Comparison of ENCODE assay signal across 8 mouse cellular contexts in the genomic region with DNA sequence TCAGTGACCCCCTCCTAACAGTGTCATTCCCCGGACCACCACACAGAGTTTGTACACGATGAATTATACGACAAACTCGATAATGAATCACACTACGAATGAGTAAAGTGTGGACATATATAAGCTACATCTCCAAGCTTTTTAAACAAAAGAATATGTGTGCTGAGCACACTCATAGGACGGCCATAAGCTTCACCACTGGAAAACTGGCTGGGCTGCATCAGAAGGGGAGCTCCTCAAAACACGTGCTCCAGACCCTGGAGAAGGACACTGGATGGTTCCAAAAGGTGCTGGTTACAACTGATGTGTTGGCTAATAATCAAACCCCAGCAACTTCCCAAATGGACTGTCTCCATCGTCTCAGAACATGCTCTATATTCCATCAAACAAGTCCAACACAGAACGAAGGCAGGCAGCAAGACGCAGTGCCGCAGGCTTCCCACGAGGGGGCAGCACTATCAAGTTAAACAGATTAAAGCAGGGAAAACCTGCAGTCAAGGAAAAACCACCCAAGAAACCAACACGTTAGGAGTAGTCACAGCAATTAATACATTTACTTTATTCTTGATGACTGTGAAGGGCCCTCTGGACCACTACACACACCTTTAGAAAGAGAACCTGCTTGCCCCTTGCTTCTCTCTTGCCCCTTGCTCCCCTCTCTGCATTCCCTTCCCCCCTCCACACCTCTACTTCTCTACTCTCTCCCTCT. TPM values are rescaled to one million over a fixed set of nuclear protein-coding genes. Genes with fewer than 3 reads are reported as not detected.
DNase-seq lines count a peak whose midpoint lies in the region; ATAC-seq lines count a peak whose summit lies in the region.

No protein-coding gene starts in this region.

- no peak overlapping the region for H3K27ac ChIP-seq in forebrain, embryonic 12.5 days
- no peak overlapping the region for H3K27ac ChIP-seq in hindbrain, embryonic 15.5 days (replicated peaks)

- H3K4me3 ChIP-seq in forebrain, embryonic 12.5 days (replicated peaks), result no peak overlapping the region
- no peak overlapping the region for H3K4me3 ChIP-seq in hindbrain, embryonic 15.5 days

- WGBS in forebrain, embryonic 12.5 days, result 58% methylated on average over 13 of the region's 13 CpGs
- 59% methylated on average over 13 of the region's 13 CpGs for WGBS in hindbrain, embryonic 15.5 days

- H3K36me3 ChIP-seq in forebrain, embryonic 12.5 days (replicated peaks), result peaks cover 4% of the 10 kb centered on the region
- peaks cover 4% of the 10 kb centered on the region; the same call in 1 of the 2 replicates for H3K36me3 ChIP-seq in hindbrain, embryonic 15.5 days

- no peaks in the 10 kb centered on the region for H3K4me1 ChIP-seq in forebrain, embryonic 12.5 days
- no peaks in the 10 kb centered on the region for H3K4me1 ChIP-seq in hindbrain, embryonic 15.5 days (replicated peaks)

- no peaks in the 10 kb centered on the region for H3K27me3 ChIP-seq in forebrain, embryonic 12.5 days
- no peaks in the 10 kb centered on the region for H3K27me3 ChIP-seq in hindbrain, embryonic 15.5 days

- H3K4me2 ChIP-seq in forebrain, embryonic 12.5 days, result no peak overlapping the region
- H3K4me2 ChIP-seq in hindbrain, embryonic 15.5 days, result no peak overlapping the region

- peak; percentile 64; the same call in 1 of the 2 replicates for ATAC-seq in forebrain, embryonic 12.5 days (ENCODE audit: low FRiP score)
- peak; percentile 75 for ATAC-seq in hindbrain, embryonic 15.5 days (ENCODE audit: low FRiP score, low read depth)
- peak; percentile 91 for ATAC-seq in megakaryocyte-erythroid progenitor cell, adult 5-6 weeks (replicated peaks; ENCODE audit: low FRiP score, low TSS enrichment, poor library complexity, severe bottlenecking)

- DNase-seq in MEL-GATA-1-ER (ENCODE audit: extremely low read depth, low read depth), result peak; percentile 33
- DNase-seq in c-Kit-positive CD71-negative TER-119-negative erythroid progenitor cells, embryonic 14.5 days (ENCODE audit: low read depth), result peak; percentile 39
- peak; percentile 25 to 72 for DNase-seq in left cerebral cortex, adult 8-10 months (ENCODE audit: low spot score in 2 of 2)
- DNase-seq in right cerebral cortex, postnatal 36 days (ENCODE audit: low spot score in 2 of 2), result peak; percentile 41 to 75
- DNase-seq in urinary bladder, postnatal 4 days (ENCODE audit: low spot score in 2 of 2), result peak; percentile 53 to 79

- H3K9me3 ChIP-seq in forebrain, embryonic 12.5 days, result no peaks in the 10 kb centered on the region
- H3K9me3 ChIP-seq in hindbrain, embryonic 15.5 days, result no peaks in the 10 kb centered on the region

- no peak overlapping the region for H3K9ac ChIP-seq in forebrain, embryonic 12.5 days
- H3K9ac ChIP-seq in hindbrain, embryonic 15.5 days, result no peak overlapping the region

RNA-seq across cellular contexts. Expression of a gene that starts 30.5 kb away (rescaled TPM):
- polyA plus RNA-seq in forebrain, embryonic 12.5 days (2016; fragmentation: Nextera tagmentation; extraction: Ambion mirVana), result 27.6 and 29.1 TPM in 2 replicates
- polyA plus RNA-seq in hindbrain, embryonic 15.5 days (2015; fragmentation: Nextera tagmentation; extraction: Ambion mirVana), result 83.3 and 89.4 TPM in 2 replicates
- 10 to 100 TPM; 80.0 to 93.2 (median 85.2) TPM for total RNA-seq in left cerebral cortex, adult 8-10 months (2022)
- total RNA-seq in megakaryocyte-erythroid progenitor cell, adult 5-6 weeks (2014; fragmentation: Nextera tagmentation), result 12.6 and 18.4 TPM in 2 replicates
- total RNA-seq in megakaryocyte-erythroid progenitor cell, adult 5-6 weeks (2017), result 49.3 and 75.9 TPM in 2 replicates

RNA-seq across cellular contexts. Expression of a gene that starts 37.5 kb away (rescaled TPM):
- polyA plus RNA-seq in forebrain, embryonic 12.5 days (2016; fragmentation: Nextera tagmentation; extraction: Ambion mirVana), result 0.17 and 0.69 TPM in 2 replicates
- polyA plus RNA-seq in hindbrain, embryonic 15.5 days (2015; fragmentation: Nextera tagmentation; extraction: Ambion mirVana), result 0.25 and 0.66 TPM in 2 replicates
- 1 to 10 TPM in 1 of 4 experiments, under 1 TPM in 3; 0.68 to 1.8 (median 0.77) TPM for total RNA-seq in left cerebral cortex, adult 8-10 months (2022)
- not detected in 2 replicates for total RNA-seq in megakaryocyte-erythroid progenitor cell, adult 5-6 weeks (2014; fragmentation: Nextera tagmentation)
- total RNA-seq in megakaryocyte-erythroid progenitor cell, adult 5-6 weeks (2017), result not detected in 2 replicates
